Mouse (Mus musculus) bone marrow, adult 2 months (tissue): Measurements from ENCODE around the gene Lsg1. TPM values are rescaled to one million over a fixed set of nuclear protein-coding genes. Genes with fewer than 3 reads are reported as not detected.

Experiments
- H3K27ac ChIP-seq: fragments of 200-500 bp; 2 replicates; pipeline ENCODE4 v1.5.1; 2012; ENCODE audit warnings: low read depth, mild to moderate bottlenecking, control low read depth, inconsistent platforms, low read length; ENCODE audit not compliant: control insufficient read depth, poor library complexity, insufficient read depth
- H3K4me1 ChIP-seq: fragments of 200-500 bp; 2 replicates; pipeline ENCODE4 v1.6.1; 2011; ENCODE audit warnings: low read length; ENCODE audit not compliant: control insufficient read depth, insufficient read depth
- H3K4me3 ChIP-seq: fragments of 200-500 bp; replicated peaks from 2 replicates; pipeline ENCODE3; 2011; ENCODE audit warnings: mild to moderate bottlenecking, low read depth, low read length, control low read depth; ENCODE audit not compliant: control insufficient read depth
- CTCF ChIP-seq: fragments of 200-500 bp; IDR thresholded peaks from 2 replicates; pipeline ENCODE4 v1.5.1; 2011; ENCODE audit warnings: low read length, control low read depth; ENCODE audit not compliant: control insufficient read depth, insufficient read depth
- POLR2A ChIP-seq: fragments of 200-500 bp; IDR thresholded peaks from 2 replicates; pipeline ENCODE4 v1.6.1; 2011; ENCODE audit warnings: low read depth, mild to moderate bottlenecking, control low read depth, low read length, borderline replicate concordance; ENCODE audit not compliant: control insufficient read depth
- WGBS: fragments of 180-500 bp; shearing (Covaris S2); methylation state at CpG from one replicate; pipeline ENCODE4 v1.1.7; 2018; 5-methylcytosine and 5-hydroxymethylcytosine counted together
- polyA plus RNA-seq: library from polyadenylated mRNA; stranded (reverse); fragments of >200 nt; gene quantifications from 2 replicates; pipeline ENCODE4 v1.2.4, GENCODE M21; 2011; ENCODE audit warnings: low replicate concordance; ENCODE audit not compliant: missing spikeins, insufficient read depth, insufficient read length

Lsg1 gene
- polyA plus RNA-seq, 1 experiment, result 17.5 TPM

GRCm38 (mm10) chr16:30602684-30603530, 15.5 kb upstream of the Lsg1 start:
- Histone ChIP-seq H3K4me1 (peaks cover 5% of the 10 kb centered on the region), H3K4me3 (no peak overlapping the region), H3K27ac (peak overlapping the region; percentile 29; the same call in 1 of the 2 replicates)
- TF ChIP-seq POLR2A (no peak), CTCF (no peak)
- WGBS, result 23% methylated on average over 18 of the region's 18 CpGs

GRCm38 (mm10) chr16:30601946-30602345, 14.6 kb upstream of the Lsg1 start:
- Histone ChIP-seq H3K4me1 (peaks cover 5% of the 10 kb centered on the region), H3K4me3 (peak overlapping the region; percentile 77), H3K27ac (peak overlapping the region; percentile 84)
- TF ChIP-seq POLR2A (no peak), CTCF (no peak)
- WGBS, result 15% methylated on average over 7 of the region's 7 CpGs

GRCm38 (mm10) chr16:30601046-30601832, 13.8 kb upstream of the Lsg1 start:
- H3K27ac ChIP-seq, result peak overlapping the region; percentile 84
- peaks cover 5% of the 10 kb centered on the region for H3K4me1 ChIP-seq
- H3K4me3 ChIP-seq, result peak overlapping the region; percentile 77
- TF ChIP-seq CTCF, result peak; percentile 31; the same call in 1 of the 2 replicates
- peak; percentile 22; the same call in 1 of the 2 replicates for TF ChIP-seq POLR2A
- WGBS, result 10% methylated on average over 42 of the region's 42 CpGs

GRCm38 (mm10) chr16:30600431-30601045, 13.1 kb upstream of the Lsg1 start:
- Histone ChIP-seq H3K27ac (peak overlapping the region; percentile 84), H3K4me1 (peaks cover 5% of the 10 kb centered on the region), H3K4me3 (peak overlapping the region; percentile 77)
- 2% methylated on average over 53 of the region's 53 CpGs for WGBS
- no peak; the same call in 1 of the 2 replicates for TF ChIP-seq POLR2A
- TF ChIP-seq CTCF, result no peak

DNA sequence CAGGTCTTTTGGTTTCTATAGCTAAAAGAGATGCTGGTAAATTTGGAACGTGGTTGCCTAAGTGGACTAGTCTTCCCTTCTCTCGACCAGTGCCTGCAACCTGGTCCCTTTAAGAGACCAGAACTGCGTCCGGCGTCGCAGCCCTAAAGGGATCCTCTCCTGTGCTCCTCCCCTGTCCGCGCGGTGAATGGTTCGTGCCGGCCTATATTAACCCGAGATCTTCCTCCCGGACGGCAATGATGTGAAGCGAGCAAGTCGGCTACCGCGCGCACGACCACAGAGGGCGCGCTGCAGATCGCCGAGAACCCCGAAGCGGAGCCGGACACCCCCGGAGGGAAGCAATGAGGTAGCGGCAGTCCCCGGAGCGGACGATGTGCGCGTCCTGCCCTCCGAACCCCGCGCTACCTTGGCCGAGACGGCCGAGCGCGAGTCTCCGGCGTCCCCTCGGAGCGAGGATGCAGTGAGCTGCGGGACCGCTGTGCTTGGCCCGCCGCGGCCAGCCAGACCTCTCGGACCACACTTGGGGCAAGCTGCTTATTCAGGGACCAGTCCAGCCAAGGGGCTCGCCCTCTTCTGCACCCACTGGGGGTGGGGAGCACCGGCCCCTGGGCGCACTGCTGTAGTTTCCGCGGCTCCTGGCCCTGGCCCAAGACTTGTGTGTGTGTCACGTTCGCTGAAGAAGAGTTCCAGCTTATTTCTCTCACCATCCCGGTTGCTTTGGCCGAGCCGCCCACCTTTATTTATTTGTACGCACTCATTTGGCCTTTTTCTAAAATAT, 12.3 kb upstream of the Lsg1 start, which contains the start of gene Fam43a:
Gene Fam43a (plus strand): TSS at position 233 of the 778 bp plus-strand sequence.
- under 1% methylated on average over 63 of the region's 63 CpGs for WGBS
- Histone ChIP-seq H3K4me3 (peak within 1 kb of the TSS; percentile 85), H3K27ac (peak within 1 kb of the TSS; percentile 96), H3K4me1 (peaks cover 10% of the 10 kb centered on the region)
- TF ChIP-seq POLR2A, result peak; percentile 99
- TF ChIP-seq CTCF, result peak; percentile 42; the same call in 1 of the 2 replicates

DNA sequence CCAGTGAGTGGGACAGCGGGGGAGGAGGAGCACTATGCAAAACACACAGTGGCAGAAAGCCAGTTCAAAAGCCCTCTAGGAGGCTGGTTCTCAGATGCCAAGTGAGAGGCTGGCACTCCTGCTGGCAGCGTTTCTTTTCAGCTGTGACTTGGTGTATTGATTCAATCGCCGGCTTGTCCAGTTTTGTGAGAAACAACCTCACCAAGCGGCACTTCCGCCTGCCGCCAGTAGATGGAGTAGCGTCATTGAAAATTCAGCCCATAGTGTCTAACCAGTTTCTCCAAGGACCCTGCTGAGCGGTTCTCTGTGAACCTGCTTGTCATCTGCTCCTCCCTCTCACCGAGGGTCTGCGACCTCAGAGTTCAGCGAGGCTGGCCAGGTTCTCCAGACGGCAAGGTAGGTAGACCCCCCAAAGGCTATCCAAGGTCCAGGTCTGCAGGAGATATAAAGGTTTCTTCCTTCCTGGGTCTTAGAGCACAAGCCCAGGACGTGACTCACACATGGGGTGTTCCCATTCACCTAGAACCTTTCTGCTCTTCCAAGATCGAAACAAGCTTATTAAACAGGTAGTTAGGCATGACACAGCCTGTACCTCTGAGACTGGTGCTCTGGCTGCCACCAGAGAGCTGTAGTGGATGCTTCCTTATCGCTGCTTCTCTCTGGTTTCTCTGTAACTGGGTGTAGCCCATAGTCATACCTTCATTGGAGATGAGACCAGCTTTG, 9.7 kb upstream of the Lsg1 start:
- TF ChIP-seq POLR2A (no peak), CTCF (peak; percentile 90)
- no peak overlapping the region for H3K4me3 ChIP-seq
- peaks cover 10% of the 10 kb centered on the region for H3K4me1 ChIP-seq
- no peak overlapping the region for H3K27ac ChIP-seq
- 10% methylated on average over 16 of the region's 16 CpGs for WGBS
